In the genomic region with DNA sequence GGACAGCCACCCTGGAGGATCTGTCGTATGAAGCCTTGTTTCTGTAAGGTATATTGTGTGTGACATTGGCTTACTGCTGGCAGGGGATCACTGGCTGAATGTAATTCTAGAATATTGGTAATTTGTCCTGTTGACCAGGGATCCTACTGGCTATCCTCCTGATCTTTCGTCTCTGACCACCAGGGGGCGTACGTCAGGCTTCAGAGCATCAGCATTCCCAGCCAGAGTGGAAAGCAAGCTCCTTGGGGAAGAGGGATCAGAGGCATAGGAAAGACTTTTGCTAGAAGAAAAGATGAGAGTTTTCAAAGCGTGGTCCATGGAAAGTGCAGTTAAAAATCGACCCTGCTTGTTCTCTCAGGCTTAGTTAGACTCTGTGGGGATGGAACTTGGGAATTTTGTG, we compare ENCODE assay signal across 9 mouse cellular contexts. TPM values are rescaled to one million over a fixed set of nuclear protein-coding genes. Genes with fewer than 3 reads are reported as not detected.
DNase-seq lines count a peak whose midpoint lies in the region; ATAC-seq and TF ChIP-seq lines count a peak whose summit lies in the region.
"Had no signal": no experiment of that assay in that cellular context is flagged by ENCODE, and none has a peak within 500 bp of the region (broad histone marks: within the 10 kb centered on the region; RNA-seq: fewer than 3 reads in every experiment).

No protein-coding gene starts in this region.

- no peaks in the 10 kb centered on the region for H3K9me3 ChIP-seq in lung, postnatal 0 days (ENCODE audit: low read length)

- H3K4me2 ChIP-seq in lung, postnatal 0 days (replicated peaks; ENCODE audit: low read depth, low read length) = no peak overlapping the region

- DNase-seq in MEL-GATA-1-ER (ENCODE audit: extremely low read depth, low read depth) = peak; percentile 26
- peak; percentile 91 to 93 for DNase-seq in cerebellum, adult 18-20 months
- DNase-seq in gastrocnemius, adult 18-20 months (ENCODE audit: low spot score) = peak; percentile 88
- DNase-seq in layer of hippocampus, adult 11-12 months (ENCODE audit: low spot score) = peak; percentile 89
- peak; percentile 91 for DNase-seq in lung, postnatal 0 days (ENCODE audit: low spot score)
- peak; percentile 71 for DNase-seq in skeletal muscle tissue, adult 2 months (ENCODE audit: low read depth, low spot score)

- no peaks in the 10 kb centered on the region for H3K79me2 ChIP-seq in C2C12 (ENCODE audit: control insufficient read depth, insufficient read depth)

- TF ChIP-seq CTCF in C2C12 (IDR thresholded peaks at IDR 0.05; ENCODE audit: control insufficient read depth, insufficient read depth, insufficient read length) = peak; percentile 78
- TF ChIP-seq CTCF in lung, postnatal 0 days (IDR thresholded peaks at IDR 0.05) = peak; percentile 96

- WGBS in lung, postnatal 0 days = under 1% methylated on average over 6 of the region's 6 CpGs

- H3K27ac ChIP-seq in lung, postnatal 0 days (ENCODE audit: low read length) = no peak overlapping the region

- no peak overlapping the region for H3K9ac ChIP-seq in lung, postnatal 0 days (replicated peaks; ENCODE audit: low read depth)

- no peak overlapping the region for H3K4me3 ChIP-seq in C2C12 (ENCODE audit: insufficient read depth, poor library complexity, severe bottlenecking)
- no peak overlapping the region for H3K4me3 ChIP-seq in lung, postnatal 0 days (ENCODE audit: low read depth, low read length)

- no peak for TF ChIP-seq EP300 in lung, postnatal 0 days (IDR thresholded peaks at IDR 0.05)

- no peak overlapping the region for H3ac ChIP-seq in C2C12 (ENCODE audit: control insufficient read depth, insufficient read length, low read depth)

- H3K79me3 ChIP-seq in C2C12 (ENCODE audit: low read depth) = no peaks in the 10 kb centered on the region

- H3K36me3 ChIP-seq in C2C12 (ENCODE audit: control insufficient read depth, insufficient read depth) = no peaks in the 10 kb centered on the region
- no peaks in the 10 kb centered on the region for H3K36me3 ChIP-seq in lung, postnatal 0 days (ENCODE audit: insufficient read depth, low read length)

- ATAC-seq in lung, postnatal 0 days = peak; percentile 57
- no peak for ATAC-seq in megakaryocyte, adult 5-6 weeks (ENCODE audit: poor library complexity, severe bottlenecking)

- no peaks in the 10 kb centered on the region for H3K27me3 ChIP-seq in C2C12 (ENCODE audit: control insufficient read depth, insufficient read depth, insufficient read length)
- H3K27me3 ChIP-seq in lung, postnatal 0 days (replicated peaks; ENCODE audit: insufficient read depth, low read length) = no peaks in the 10 kb centered on the region

- H3K4me1 ChIP-seq in lung, postnatal 0 days (ENCODE audit: insufficient read depth, low read depth, low read length) = no peaks in the 10 kb centered on the region

TF ChIP-seq in C2C12, 6 proteins besides CTCF, POLR2A, EP300 and RAD21:
- TF ChIP-seq MYOD1 (IDR thresholded peaks at IDR 0.05; ENCODE audit: control insufficient read depth, insufficient read length, low read depth) (no peak), CEBPB (IDR thresholded peaks at IDR 0.05; ENCODE audit: low read depth) (no peak), FOSL1 (IDR thresholded peaks at IDR 0.05; ENCODE audit: insufficient read depth, low read length, poor library complexity, severe bottlenecking) (no peak), USF1 (IDR thresholded peaks at IDR 0.05; ENCODE audit: low read depth) (no peak), MAX (IDR thresholded peaks at IDR 0.05) (no peak), MYOG (IDR thresholded peaks at IDR 0.05; ENCODE audit: control insufficient read depth, extremely low read depth, insufficient read length) (no peak)

RNA-seq across cellular contexts. Expression of a gene that starts 12.2 kb away (rescaled TPM):
- polyA plus RNA-seq in C2C12 (2012; fragmentation: generic; extraction: Trizol) = 0.07 TPM
- total RNA-seq in gastrocnemius, adult 18-20 months (2021) = not detected
- polyA plus RNA-seq in lung, postnatal 0 days (2015; fragmentation: Nextera tagmentation; extraction: Ambion mirVana) = not detected in 2 replicates
- total RNA-seq in megakaryocyte, adult 5-6 weeks (2015) = not detected in 2 replicates
- total RNA-seq in megakaryocyte, adult 5-6 weeks (2017) = not detected in 2 replicates
- polyA plus RNA-seq: liver, embryonic 16.5 days had no signal

RNA-seq across cellular contexts. Expression of a gene that starts 25.8 kb away (rescaled TPM):
- 57.0 TPM for polyA plus RNA-seq in C2C12 (2012; fragmentation: generic; extraction: Trizol)
- 100 to 1,000 TPM; 309 to 319 TPM for total RNA-seq in gastrocnemius, adult 18-20 months (2021)
- 21.6 and 33.3 TPM in 2 replicates for polyA plus RNA-seq in lung, postnatal 0 days (2015; fragmentation: Nextera tagmentation; extraction: Ambion mirVana)
- total RNA-seq in megakaryocyte, adult 5-6 weeks (2015) = 14.0 and 21.5 TPM in 2 replicates
- total RNA-seq in megakaryocyte, adult 5-6 weeks (2017) = 69.7 and 84.8 TPM in 2 replicates

RNA-seq across cellular contexts. Expression of a gene that starts 50.3 kb away (rescaled TPM):
- polyA plus RNA-seq in C2C12 (2012; fragmentation: generic; extraction: Trizol) = 0.33 TPM
- not detected for total RNA-seq in gastrocnemius, adult 18-20 months (2021)
- polyA plus RNA-seq in lung, postnatal 0 days (2015; fragmentation: Nextera tagmentation; extraction: Ambion mirVana) = 0.90 and 1.2 TPM in 2 replicates
- total RNA-seq in megakaryocyte, adult 5-6 weeks (2015) = not detected in 2 replicates
- total RNA-seq in megakaryocyte, adult 5-6 weeks (2017) = 0.40 TPM in 1 of 2 replicates, not detected in the other

RNA-seq across cellular contexts. Expression of a gene that starts 51.3 kb away (rescaled TPM):
- polyA plus RNA-seq in C2C12 (2012; fragmentation: generic; extraction: Trizol) = 12.0 TPM
- total RNA-seq in gastrocnemius, adult 18-20 months (2021) = 10 to 100 TPM; 32.4 to 40.8 TPM
- polyA plus RNA-seq in lung, postnatal 0 days (2015; fragmentation: Nextera tagmentation; extraction: Ambion mirVana) = 4.1 and 5.2 TPM in 2 replicates
- 64.0 and 69.6 TPM in 2 replicates for total RNA-seq in megakaryocyte, adult 5-6 weeks (2015)
- 75.2 and 90.1 TPM in 2 replicates for total RNA-seq in megakaryocyte, adult 5-6 weeks (2017)

Comparison
In these comparisons a context has a peak if more than half of its experiments do, and no peak if none do; other contexts are left out.
1. DNase-seq: peak in every context shown above with its lines; median percentile 92 in cerebellum, adult 18-20 months; 91 in lung, postnatal 0 days; 89 in layer of hippocampus, adult 11-12 months; 88 in gastrocnemius, adult 18-20 months; 71 in skeletal muscle tissue, adult 2 months; 26 in MEL-GATA-1-ER.